Mouse (Mus musculus): ENCODE results near the gene Rab42. TPM values are rescaled to one million over a fixed set of nuclear protein-coding genes. Genes with fewer than 3 reads are reported as not detected.
A peak's percentile ranks its signal among the peaks of the same experiment; 100 is the strongest.

The Rab42 gene
- under 1 TPM in 1 of 2 experiments, not detected in 1; 0.33 TPM for total RNA-seq (2021)
- long read RNA-seq, experiment 1, result 0 reads
- long read RNA-seq, experiment 2, partial matches to known transcripts, result 0 of 1 reads
- long read RNA-seq, experiment 2, other reads (novel, unspliced or antisense), result 0 of 1 reads

- Histone ChIP-seq H3K4me3 (peak within 1 kb of the TSS; percentile 72), H3K27ac (peak within 1 kb of the TSS; percentile 72)
- DNase-seq, result peak; percentile 59
- intact Hi-C loops (cut with DNase I), result no loop called here
- TF ChIP-seq CTCF (IDR thresholded peaks at IDR 0.05), result peak; percentile 31; the same call in 1 of the 2 replicates
These were observed at the start of gene Rab42 for GRCm38 (mm10) chr4:132302939-132303479. Rab42 (minus strand) TSS chr4:132303385.

- no peak for DNase-seq
- intact Hi-C loops (cut with DNase I), result loop anchor here (1.0 to 5.0 kb wide), 3 partner anchors 7 to 140 kb away; partner anchors contain the start of gene Ythdf2
- Histone ChIP-seq H3K4me3 (peak overlapping the region; percentile 89), H3K27ac (peak overlapping the region; percentile 96)
- TF ChIP-seq CTCF (IDR thresholded peaks at IDR 0.05), result 0 out of 2 replicates have a peak, but pooled peaks have one; percentile 1
These were observed 49.6 kb upstream of the Rab42 start for GRCm38 (mm10) chr4:132352739-132353138.

- no peak overlapping the region for H3K27ac ChIP-seq
- intact Hi-C loops (cut with DNase I), result loop anchor here (5.0 kb wide), 1 partner anchor 56 kb away; no protein-coding TSS in a partner anchor
- H3K4me3 ChIP-seq, result no peak overlapping the region; the same call in 1 of the 2 replicates
- no peak for TF ChIP-seq CTCF (IDR thresholded peaks at IDR 0.05)
- no peak for DNase-seq
These were observed 48.2 kb upstream of the Rab42 start for GRCm38 (mm10) chr4:132351401-132351800.

GRCm38 (mm10) chr4:132350854-132351253, 47.7 kb upstream of the Rab42 start:
- no peak for DNase-seq
- intact Hi-C loops (cut with DNase I), result loop anchor here (5.0 kb wide), 1 partner anchor 56 kb away; no protein-coding TSS in a partner anchor
- TF ChIP-seq CTCF (IDR thresholded peaks at IDR 0.05), result no peak
- H3K4me3 ChIP-seq, result no peak overlapping the region
- H3K27ac ChIP-seq, result no peak overlapping the region

- DNase-seq, result no peak
- Histone ChIP-seq H3K4me3 (no peak overlapping the region), H3K27ac (no peak overlapping the region)
- intact Hi-C loops (cut with DNase I), result loop anchor here (5.0 kb wide), 1 partner anchor 57 kb away; no protein-coding TSS in a partner anchor
- TF ChIP-seq CTCF (IDR thresholded peaks at IDR 0.05), result no peak
These were observed 47.0 kb upstream of the Rab42 start for GRCm38 (mm10) chr4:132350123-132350740.

GRCm38 (mm10) chr4:132349495-132350122, 46.4 kb upstream of the Rab42 start:
- TF ChIP-seq CTCF (IDR thresholded peaks at IDR 0.05), result no peak
- Histone ChIP-seq H3K27ac (no peak overlapping the region), H3K4me3 (no peak overlapping the region)
- intact Hi-C loops (cut with DNase I), result loop anchor here (5.0 to 10.0 kb wide), 2 partner anchors 58 to 265 kb away; no protein-coding TSS in a partner anchor
- DNase-seq, result no peak

- DNase-seq, result no peak
- Histone ChIP-seq H3K4me3 (no peak overlapping the region), H3K27ac (no peak overlapping the region)
- intact Hi-C loops (cut with DNase I), result loop anchor here (10.0 kb wide), 1 partner anchor 262 kb away; no protein-coding TSS in a partner anchor
- peak; percentile 18; the same call in 1 of the 2 replicates for TF ChIP-seq CTCF (IDR thresholded peaks at IDR 0.05)
These were observed 43.5 kb upstream of the Rab42 start for GRCm38 (mm10) chr4:132346661-132347060.

GRCm38 (mm10) chr4:132346261-132346660, 43.1 kb upstream of the Rab42 start:
- intact Hi-C loops (cut with DNase I), result loop anchor here (10.0 kb wide), 1 partner anchor 261 kb away; no protein-coding TSS in a partner anchor
- TF ChIP-seq CTCF (IDR thresholded peaks at IDR 0.05), result no peak
- no peak overlapping the region for H3K4me3 ChIP-seq
- no peak for DNase-seq
- H3K27ac ChIP-seq, result no peak overlapping the region

- Histone ChIP-seq H3K27ac (peak overlapping the region; percentile 96), H3K4me3 (peak overlapping the region; percentile 95)
- no peak for DNase-seq
- TF ChIP-seq CTCF (IDR thresholded peaks at IDR 0.05), result no peak
- intact Hi-C loops (cut with DNase I), result loop anchor here (1.0 to 10.0 kb wide), 3 partner anchors 7 to 261 kb away; partner anchors contain the start of gene Rcc1
These were observed 42.6 kb upstream of the Rab42 start for GRCm38 (mm10) chr4:132345843-132346212.

GRCm38 (mm10) chr4:132345135-132345842, 42.1 kb upstream of the Rab42 start:
- TF ChIP-seq CTCF (IDR thresholded peaks at IDR 0.05), result no peak; the same call in 1 of the 2 replicates
- intact Hi-C loops (cut with DNase I), result loop anchor here (1.0 to 10.0 kb wide), 3 partner anchors 8 to 260 kb away; partner anchors contain the start of gene Rcc1
- peak; percentile 97 for DNase-seq
- Histone ChIP-seq H3K27ac (peak overlapping the region; percentile 96), H3K4me3 (peak overlapping the region; percentile 95)

- intact Hi-C loops (cut with DNase I), result loop anchor here (1.0 to 10.0 kb wide), 3 partner anchors 9 to 260 kb away; partner anchors contain the start of gene Rcc1
These were observed 41.4 kb upstream of the Rab42 start for GRCm38 (mm10) chr4:132344403-132345134.

More at GRCm38 (mm10) chr4:132344403-132345134, 41.4 kb upstream of the Rab42 start:
- peak overlapping the region; percentile 96 for H3K27ac ChIP-seq
- no peak for TF ChIP-seq CTCF (IDR thresholded peaks at IDR 0.05)
- peak overlapping the region; percentile 95 for H3K4me3 ChIP-seq
- DNase-seq, result no peak
